Mouse (Mus musculus): ENCODE measurements around the gene Bhlhe23.
A peak's percentile ranks its signal among the peaks of the same experiment; 100 is the strongest.

DNA sequence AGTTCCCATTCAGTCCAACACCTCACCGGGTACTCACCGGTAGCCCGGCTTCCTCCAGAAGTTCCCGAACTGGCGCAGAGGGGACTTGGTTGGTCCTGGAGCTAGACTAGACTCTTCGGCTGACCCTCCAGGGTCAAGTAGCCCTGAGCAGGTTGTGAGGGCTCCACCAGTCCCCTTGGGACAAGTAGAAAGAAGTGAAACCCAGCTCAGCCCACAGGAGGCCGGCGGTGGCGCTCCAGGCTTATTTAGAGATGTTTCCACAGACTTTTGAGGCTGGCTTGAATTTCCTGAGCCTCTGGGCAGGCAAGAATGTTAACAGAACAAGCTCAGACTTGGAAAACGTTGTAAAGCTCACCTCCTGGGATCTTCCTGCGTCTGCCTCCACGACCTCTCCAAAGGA, 1.5 kb downstream of the Bhlhe23 start:
- TF ChIP-seq SIN3A (IDR thresholded peaks at IDR 0.05; ENCODE audit: low read length), result no peak; the same call in 1 of the 2 replicates
- no peak for TF ChIP-seq NELFE (IDR thresholded peaks at IDR 0.05; ENCODE audit: low read depth, low read length)
- TF ChIP-seq KAT2A (IDR thresholded peaks at IDR 0.05; ENCODE audit: insufficient replicate concordance, low read length), result no peak
- no peak for TF ChIP-seq GABPA (IDR thresholded peaks at IDR 0.05; ENCODE audit: insufficient replicate concordance, low read depth, low read length)
- no peak for TF ChIP-seq MYC (IDR thresholded peaks at IDR 0.05; ENCODE audit: low read depth, low read length)
- TF ChIP-seq RAD21 (IDR thresholded peaks at IDR 0.05; ENCODE audit: low read depth, low read length), result no peak
- peak in 1 of 2 experiments; percentile 38; a peak in 2 of 4 replicates for TF ChIP-seq CTCF (conservative IDR thresholded peaks at IDR 0.05 in 1 of 2, IDR thresholded peaks at IDR 0.05 in 1 of 2; ENCODE audit: low read depth in 2 of 2, low read length in 2 of 2)
- TF ChIP-seq POLR2AphosphoS2 (IDR thresholded peaks at IDR 0.05; ENCODE audit: low read depth, low read length), result no peak
- TF ChIP-seq EP300 (IDR thresholded peaks at IDR 0.05; ENCODE audit: low read length), result peak; percentile 73

Data from CH12.LX (cell line).